Mouse (Mus musculus) hindbrain, postnatal 0 days (tissue): Measurements from ENCODE around the gene Map3k9. TPM values are rescaled to one million over a fixed set of nuclear protein-coding genes. Genes with fewer than 3 reads are reported as not detected.

Experiments
- ATAC-seq: fragments of 200-750 bp; cut with Nextera tagmentation; 2 replicates; pipeline ENCODE4 v1.8.0; 2017; ENCODE audit warnings: mild to moderate bottlenecking, moderate TSS enrichment, moderate library complexity
- DNase-seq: peaks from one replicate; pipeline ENCODE4 v3.0.0-alpha.2; 2015; ENCODE audit warnings: low spot score
- H3K27ac ChIP-seq: fragments of 300-500 bp; sonication (generic); 2 replicates; pipeline ENCODE4 v1.5.1; 2014; ENCODE audit warnings: mild to moderate bottlenecking
- H3K27me3 ChIP-seq: fragments of 300-500 bp; sonication (generic); 2 replicates; pipeline ENCODE4 v1.6.1; 2014; ENCODE audit warnings: low read length, mixed read lengths; ENCODE audit not compliant: insufficient read depth
- H3K36me3 ChIP-seq: fragments of 300-500 bp; sonication (generic); 2 replicates; pipeline ENCODE4 v1.6.1; 2014; ENCODE audit warnings: low read length, mixed read lengths; ENCODE audit not compliant: insufficient read depth
- H3K4me1 ChIP-seq: fragments of 300-500 bp; sonication (generic); 2 replicates; pipeline ENCODE4 v1.6.1; 2014; ENCODE audit warnings: antibody characterized with exemption, low read length, mixed read lengths; ENCODE audit not compliant: insufficient read depth
- H3K4me2 ChIP-seq: fragments of 300-500 bp; sonication (generic); 2 replicates; pipeline ENCODE4 v1.6.1; 2014; ENCODE audit warnings: low read depth, mild to moderate bottlenecking, low read length, moderate library complexity, mixed read lengths
- H3K4me3 ChIP-seq: fragments of 300-500 bp; sonication (generic); 2 replicates; pipeline ENCODE4 v1.5.1; 2014; ENCODE audit warnings: low read length
- H3K9ac ChIP-seq: fragments of 300-500 bp; sonication (generic); replicated peaks from 2 replicates; pipeline ENCODE4 v1.6.1; 2014; ENCODE audit warnings: mild to moderate bottlenecking, low read length, moderate library complexity, mixed read lengths
- H3K9me3 ChIP-seq: fragments of 300-500 bp; sonication (generic); 2 replicates; pipeline ENCODE4 v1.6.1; 2016; ENCODE audit warnings: low read length, mixed read lengths
- CTCF ChIP-seq: IDR thresholded peaks from 2 replicates; pipeline ENCODE4 v1.5.1; 2016; ENCODE audit warnings: antibody characterized with exemption, control low read depth, low read depth
- WGBS: fragments of 180-500 bp; shearing (Covaris S2); extraction: QIAGEN DNeasy Blood & Tissue Kit; methylation state at CpG from one replicate; pipeline ENCODE4 v1.1.7; 2014; 5-methylcytosine and 5-hydroxymethylcytosine counted together
- polyA plus RNA-seq: library from polyadenylated mRNA; unstranded; fragments of >200 nt; fragmentation: Nextera tagmentation; extraction: Ambion mirVana; gene quantifications from 2 replicates; pipeline ENCODE4 v1.2.1, GENCODE M21; 2015
- total RNA-seq: library from RNA; depleted of rRNA; stranded (reverse); fragments of >200 nt; gene quantifications from 2 replicates; pipeline ENCODE4 v1.2.3, GENCODE M21; 2014

The Map3k9 gene
- total and polyA plus RNA-seq, 2 experiments from 2014 or later: 8.4 to 60.1 TPM

GRCm38 (mm10) chr12:81806759-81807528, 26.0 kb upstream of the Map3k9 start:
- ATAC-seq (no peak), DNase-seq (peak; percentile 26)
- no peaks in the 10 kb centered on the region for H3K36me3 ChIP-seq
- H3K9me3 ChIP-seq: no peaks in the 10 kb centered on the region
- no peak for TF ChIP-seq CTCF
- H3K4me1 ChIP-seq: 0 out of 2 replicates have a peak, but pooled peaks cover 8% of the 10 kb centered on the region
- H3K27ac ChIP-seq: no peak overlapping the region
- WGBS: 16% methylated on average over 17 of the region's 17 CpGs
- no peaks in the 10 kb centered on the region for H3K27me3 ChIP-seq
- H3K4me2 ChIP-seq: peak overlapping the region; percentile 52
- no peak overlapping the region for H3K9ac ChIP-seq
- peak overlapping the region; percentile 5; the same call in 1 of the 2 replicates for H3K4me3 ChIP-seq

GRCm38 (mm10) chr12:81806114-81806513, 25.1 kb upstream of the Map3k9 start:
- no peaks in the 10 kb centered on the region for H3K27me3 ChIP-seq
- no peaks in the 10 kb centered on the region for H3K36me3 ChIP-seq
- no peak overlapping the region for H3K27ac ChIP-seq
- no peak overlapping the region for H3K4me3 ChIP-seq
- H3K9ac ChIP-seq: no peak overlapping the region
- TF ChIP-seq CTCF: no peak
- H3K4me2 ChIP-seq: no peak overlapping the region
- DNase-seq: no peak
- H3K4me1 ChIP-seq: 0 out of 2 replicates have a peak, but pooled peaks cover 8% of the 10 kb centered on the region
- 63% methylated on average over 5 of the region's 5 CpGs for WGBS
- H3K9me3 ChIP-seq: no peaks in the 10 kb centered on the region
- ATAC-seq: no peak

GRCm38 (mm10) chr12:81803803-81804202, 22.8 kb upstream of the Map3k9 start:
- Histone ChIP-seq H3K9ac (no peak overlapping the region), H3K4me2 (no peak overlapping the region), H3K4me3 (no peak overlapping the region), H3K27me3 (no peaks in the 10 kb centered on the region), H3K27ac (no peak overlapping the region), H3K36me3 (no peaks in the 10 kb centered on the region), H3K4me1 (0 out of 2 replicates have a peak, but pooled peaks cover 8% of the 10 kb centered on the region), H3K9me3 (no peaks in the 10 kb centered on the region)
- no peak for TF ChIP-seq CTCF
- ATAC-seq (no peak), DNase-seq (no peak)
- 34% methylated on average over 7 of the region's 7 CpGs for WGBS

GRCm38 (mm10) chr12:81803016-81803415, 22.0 kb upstream of the Map3k9 start:
- no peak overlapping the region for H3K4me3 ChIP-seq
- no peak for TF ChIP-seq CTCF
- H3K27me3 ChIP-seq: no peaks in the 10 kb centered on the region
- no peak overlapping the region for H3K27ac ChIP-seq
- no peak overlapping the region for H3K9ac ChIP-seq
- 97% methylated on average over 3 of the region's 3 CpGs for WGBS
- no peaks in the 10 kb centered on the region for H3K9me3 ChIP-seq
- DNase-seq (no peak), ATAC-seq (no peak)
- H3K4me1 ChIP-seq: 0 out of 2 replicates have a peak, but pooled peaks cover 8% of the 10 kb centered on the region
- H3K4me2 ChIP-seq: no peak overlapping the region
- no peaks in the 10 kb centered on the region for H3K36me3 ChIP-seq

GRCm38 (mm10) chr12:81801134-81801533, 20.2 kb upstream of the Map3k9 start:
- no peak overlapping the region for H3K27ac ChIP-seq
- H3K9ac ChIP-seq: no peak overlapping the region
- no peak overlapping the region for H3K4me2 ChIP-seq
- H3K4me1 ChIP-seq: no peaks in the 10 kb centered on the region
- no peak for ATAC-seq
- DNase-seq: no peak
- no peaks in the 10 kb centered on the region for H3K9me3 ChIP-seq
- no peak overlapping the region for H3K4me3 ChIP-seq
- TF ChIP-seq CTCF: no peak
- H3K36me3 ChIP-seq: no peaks in the 10 kb centered on the region
- 82% methylated on average over 9 of the region's 9 CpGs for WGBS
- no peaks in the 10 kb centered on the region for H3K27me3 ChIP-seq

- peak; percentile 95 for TF ChIP-seq CTCF
- ATAC-seq: 0 out of 2 replicates have a peak, but pooled peaks have one; percentile 49
- H3K27ac ChIP-seq: no peak overlapping the region
- H3K4me1 ChIP-seq: no peaks in the 10 kb centered on the region
- no peak overlapping the region for H3K4me2 ChIP-seq
- peak; percentile 83 for DNase-seq
- no peaks in the 10 kb centered on the region for H3K36me3 ChIP-seq
- no peak overlapping the region for H3K4me3 ChIP-seq
- H3K9ac ChIP-seq: no peak overlapping the region
- no peaks in the 10 kb centered on the region for H3K27me3 ChIP-seq
- WGBS: 8% methylated on average over 7 of the region's 7 CpGs
- H3K9me3 ChIP-seq: no peaks in the 10 kb centered on the region
These were observed 15.6 kb upstream of the Map3k9 start for GRCm38 (mm10) chr12:81796541-81796940.
